Mouse (Mus musculus): ENCODE results near the gene Rbms3. TPM values are rescaled to one million over a fixed set of nuclear protein-coding genes. Genes with fewer than 3 reads are reported as not detected.

Gene Rbms3
- polyA plus RNA-seq, 1 experiment from 2014 or later: 23.5 TPM

DNA sequence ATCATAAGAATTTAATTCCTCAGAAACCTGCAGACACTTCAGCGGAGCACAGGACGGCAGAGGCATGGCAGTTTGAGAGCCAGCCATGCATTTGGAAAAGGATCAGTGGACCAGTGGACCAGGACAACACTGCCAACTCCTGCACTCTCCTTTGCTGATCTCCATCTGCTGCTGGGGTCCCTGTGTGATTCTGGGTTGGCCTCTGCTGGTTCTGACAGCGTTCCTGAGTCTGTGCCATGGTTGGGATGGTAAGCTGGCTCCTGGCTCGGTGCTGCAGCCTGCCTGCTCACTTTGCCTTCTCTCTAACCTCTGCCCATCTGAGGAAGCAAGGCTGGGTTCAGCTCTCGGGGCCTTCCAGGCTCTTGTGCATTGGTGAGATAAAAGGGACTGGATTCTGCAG lies 28.9 kb downstream of the Rbms3 start:
- ATAC-seq (replicated peaks; ENCODE audit: low FRiP score) (no peak), DNase-seq (ENCODE audit: low spot score) (no peak)
- Histone ChIP-seq H3K4me1 (replicated peaks; ENCODE audit: control insufficient read depth, insufficient read depth, low read length) (no peaks in the 10 kb centered on the region), H3K27me3 (replicated peaks; ENCODE audit: control insufficient read depth, insufficient read depth, low read length) (no peaks in the 10 kb centered on the region), H3K9ac (ENCODE audit: low read depth, low read length) (no peak overlapping the region), H3K4me2 (no peak overlapping the region), H3K36me3 (ENCODE audit: control insufficient read depth, insufficient read depth, low read length) (no peaks in the 10 kb centered on the region), H3K27ac (ENCODE audit: low read depth, low read length) (no peak overlapping the region), H3K9me3 (ENCODE audit: control insufficient read depth, low read length) (no peaks in the 10 kb centered on the region), H3K4me3 (ENCODE audit: low read depth, low read length) (no peak overlapping the region)
- WGBS: 82% methylated on average over 5 of the region's 5 CpGs

DNA sequence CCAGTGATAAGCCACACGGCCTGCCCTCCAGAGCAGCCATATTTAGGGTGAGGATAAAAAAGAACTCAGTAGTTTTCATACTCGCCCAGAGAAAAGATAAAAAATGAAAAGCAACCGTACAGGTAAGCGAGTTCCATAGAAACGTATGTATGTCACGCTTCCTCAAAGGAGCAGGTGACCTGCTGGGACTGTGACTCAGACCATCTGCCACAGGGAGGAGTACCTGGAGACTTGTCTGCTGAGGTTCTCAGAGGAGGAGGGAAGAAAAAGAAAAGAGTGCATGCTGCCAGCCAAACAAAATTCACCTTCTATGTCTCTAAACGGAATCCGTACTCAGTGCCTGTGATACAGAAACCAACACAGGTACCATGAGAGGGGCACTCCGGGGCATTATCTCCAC lies 30.4 kb downstream of the Rbms3 start:
- H3K9me3 ChIP-seq (ENCODE audit: control insufficient read depth, low read length): no peaks in the 10 kb centered on the region
- H3K4me3 ChIP-seq (ENCODE audit: low read depth, low read length): no peak overlapping the region
- H3K36me3 ChIP-seq (ENCODE audit: control insufficient read depth, insufficient read depth, low read length): no peaks in the 10 kb centered on the region
- no peak for ATAC-seq (replicated peaks; ENCODE audit: low FRiP score)
- H3K27ac ChIP-seq (ENCODE audit: low read depth, low read length): no peak overlapping the region
- H3K27me3 ChIP-seq (replicated peaks; ENCODE audit: control insufficient read depth, insufficient read depth, low read length): no peaks in the 10 kb centered on the region
- H3K4me1 ChIP-seq (replicated peaks; ENCODE audit: control insufficient read depth, insufficient read depth, low read length): no peaks in the 10 kb centered on the region
- H3K4me2 ChIP-seq: no peak overlapping the region
- no peak for DNase-seq (ENCODE audit: low spot score)
- 88% methylated on average over 9 of the region's 9 CpGs for WGBS
- no peak overlapping the region for H3K9ac ChIP-seq (ENCODE audit: low read depth, low read length)

DNA sequence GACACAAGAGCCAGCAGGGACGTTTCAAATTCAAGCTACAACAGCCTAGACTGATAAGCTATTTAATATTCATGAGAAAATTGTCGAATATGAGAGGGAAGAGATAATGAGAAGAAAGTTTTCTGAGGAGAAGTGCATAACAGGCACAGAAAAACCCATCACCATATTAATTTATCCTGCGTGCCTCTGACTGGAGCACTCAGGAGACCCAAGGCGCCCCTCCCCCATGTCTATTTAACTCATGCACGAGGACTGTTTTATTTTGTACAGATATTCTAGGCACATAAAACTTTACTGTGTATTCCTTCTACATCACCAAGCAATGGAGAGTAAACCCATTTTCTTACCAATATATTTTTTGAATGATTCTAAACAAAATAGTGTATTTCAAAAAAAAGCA lies 33.6 kb downstream of the Rbms3 start:
- no peak overlapping the region for H3K27ac ChIP-seq (ENCODE audit: low read depth, low read length)
- no peaks in the 10 kb centered on the region for H3K4me1 ChIP-seq (replicated peaks; ENCODE audit: control insufficient read depth, insufficient read depth, low read length)
- ATAC-seq (replicated peaks; ENCODE audit: low FRiP score): no peak
- no peaks in the 10 kb centered on the region for H3K36me3 ChIP-seq (ENCODE audit: control insufficient read depth, insufficient read depth, low read length)
- WGBS: 59% methylated on average over 5 of the region's 5 CpGs
- no peak overlapping the region for H3K4me2 ChIP-seq
- no peak overlapping the region for H3K4me3 ChIP-seq (ENCODE audit: low read depth, low read length)
- DNase-seq (ENCODE audit: low spot score): no peak
- H3K9ac ChIP-seq (ENCODE audit: low read depth, low read length): no peak overlapping the region
- H3K9me3 ChIP-seq (ENCODE audit: control insufficient read depth, low read length): no peaks in the 10 kb centered on the region
- H3K27me3 ChIP-seq (replicated peaks; ENCODE audit: control insufficient read depth, insufficient read depth, low read length): no peaks in the 10 kb centered on the region

DNA sequence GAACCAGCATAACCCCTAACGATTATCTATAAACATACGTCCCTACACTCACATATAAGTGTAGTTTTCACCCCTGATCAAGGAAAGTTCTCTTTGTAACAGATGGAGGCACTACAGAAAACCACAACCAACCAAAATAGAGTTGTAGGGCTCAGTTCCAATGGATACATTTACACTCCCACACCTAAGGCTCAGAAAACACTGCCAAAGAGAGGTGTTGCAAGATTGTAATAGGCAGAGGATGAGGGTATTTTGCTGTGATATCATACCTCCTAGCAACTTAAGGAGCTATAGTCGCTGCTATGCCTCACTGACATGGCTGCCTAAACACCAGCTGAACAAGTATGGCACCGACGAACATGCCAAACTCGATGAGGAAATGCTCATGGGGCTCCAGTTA lies 44.4 kb downstream of the Rbms3 start:
- H3K27ac ChIP-seq (ENCODE audit: low read depth, low read length): no peak overlapping the region
- H3K36me3 ChIP-seq (ENCODE audit: control insufficient read depth, insufficient read depth, low read length): no peaks in the 10 kb centered on the region
- H3K4me3 ChIP-seq (ENCODE audit: low read depth, low read length): no peak overlapping the region
- no peak for ATAC-seq (replicated peaks; ENCODE audit: low FRiP score)
- H3K4me1 ChIP-seq (replicated peaks; ENCODE audit: control insufficient read depth, insufficient read depth, low read length): no peaks in the 10 kb centered on the region
- H3K9me3 ChIP-seq (ENCODE audit: control insufficient read depth, low read length): no peaks in the 10 kb centered on the region; the same call in 1 of the 2 replicates
- DNase-seq (ENCODE audit: low spot score): no peak
- WGBS: 74% methylated on average over 6 of the region's 6 CpGs
- no peaks in the 10 kb centered on the region for H3K27me3 ChIP-seq (replicated peaks; ENCODE audit: control insufficient read depth, insufficient read depth, low read length)
- no peak overlapping the region for H3K9ac ChIP-seq (ENCODE audit: low read depth, low read length)
- no peak overlapping the region for H3K4me2 ChIP-seq

DNA sequence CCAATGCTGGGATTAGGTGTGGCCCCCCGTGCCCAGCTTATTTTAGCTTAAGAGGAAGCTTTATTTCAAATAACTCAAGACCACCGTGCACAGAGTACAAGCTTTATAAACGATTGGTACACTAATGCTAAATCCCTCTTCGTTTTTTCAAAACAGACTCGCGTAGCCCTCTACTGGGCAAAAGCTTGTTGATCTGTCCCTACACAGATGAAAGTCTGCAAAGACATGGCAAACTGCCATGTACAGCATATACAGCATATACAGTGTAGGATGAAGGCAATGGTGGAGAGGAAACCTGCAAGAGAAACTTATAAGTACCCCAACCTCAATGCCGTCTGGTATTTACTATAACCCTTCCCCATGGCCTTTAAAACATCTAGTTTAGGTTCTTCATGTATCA lies 46.1 kb downstream of the Rbms3 start:
- Histone ChIP-seq H3K36me3 (ENCODE audit: control insufficient read depth, insufficient read depth, low read length) (no peaks in the 10 kb centered on the region), H3K9ac (ENCODE audit: low read depth, low read length) (no peak overlapping the region), H3K4me3 (ENCODE audit: low read depth, low read length) (no peak overlapping the region), H3K4me2 (no peak overlapping the region), H3K9me3 (ENCODE audit: control insufficient read depth, low read length) (no peaks in the 10 kb centered on the region; the same call in 1 of the 2 replicates), H3K27ac (ENCODE audit: low read depth, low read length) (no peak overlapping the region), H3K27me3 (replicated peaks; ENCODE audit: control insufficient read depth, insufficient read depth, low read length) (no peaks in the 10 kb centered on the region), H3K4me1 (replicated peaks; ENCODE audit: control insufficient read depth, insufficient read depth, low read length) (no peaks in the 10 kb centered on the region)
- ATAC-seq (replicated peaks; ENCODE audit: low FRiP score) (no peak), DNase-seq (ENCODE audit: low spot score) (no peak)
- 70% methylated on average over 7 of the region's 7 CpGs for WGBS

DNA sequence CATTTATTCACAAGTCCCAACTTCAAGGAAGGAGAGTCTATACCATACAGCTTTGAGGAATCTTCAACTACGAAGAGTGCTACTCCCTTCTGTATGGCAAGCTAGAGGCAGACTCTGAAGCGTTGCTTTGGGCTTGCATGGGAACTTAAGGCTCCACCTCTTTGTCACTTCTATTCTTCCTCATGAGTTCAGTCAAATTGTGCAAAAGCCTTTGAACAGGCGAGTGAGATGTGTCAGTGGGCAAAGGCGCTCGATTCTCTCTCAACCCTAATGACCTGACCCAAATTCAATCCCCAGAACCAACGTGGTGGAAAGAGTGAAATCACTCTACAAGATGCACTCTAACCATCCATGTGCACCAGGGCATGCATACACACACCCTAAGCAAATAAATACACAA lies 47.1 kb downstream of the Rbms3 start:
- Histone ChIP-seq H3K27me3 (replicated peaks; ENCODE audit: control insufficient read depth, insufficient read depth, low read length) (no peaks in the 10 kb centered on the region), H3K4me3 (ENCODE audit: low read depth, low read length) (no peak overlapping the region), H3K36me3 (ENCODE audit: control insufficient read depth, insufficient read depth, low read length) (no peaks in the 10 kb centered on the region), H3K27ac (ENCODE audit: low read depth, low read length) (no peak overlapping the region), H3K4me2 (no peak overlapping the region), H3K9me3 (ENCODE audit: control insufficient read depth, low read length) (no peaks in the 10 kb centered on the region), H3K9ac (ENCODE audit: low read depth, low read length) (no peak overlapping the region), H3K4me1 (replicated peaks; ENCODE audit: control insufficient read depth, insufficient read depth, low read length) (no peaks in the 10 kb centered on the region)
- WGBS: 73% methylated on average over 6 of the region's 6 CpGs
- no peak for ATAC-seq (replicated peaks; ENCODE audit: low FRiP score)
- DNase-seq (ENCODE audit: low spot score): no peak

DNA sequence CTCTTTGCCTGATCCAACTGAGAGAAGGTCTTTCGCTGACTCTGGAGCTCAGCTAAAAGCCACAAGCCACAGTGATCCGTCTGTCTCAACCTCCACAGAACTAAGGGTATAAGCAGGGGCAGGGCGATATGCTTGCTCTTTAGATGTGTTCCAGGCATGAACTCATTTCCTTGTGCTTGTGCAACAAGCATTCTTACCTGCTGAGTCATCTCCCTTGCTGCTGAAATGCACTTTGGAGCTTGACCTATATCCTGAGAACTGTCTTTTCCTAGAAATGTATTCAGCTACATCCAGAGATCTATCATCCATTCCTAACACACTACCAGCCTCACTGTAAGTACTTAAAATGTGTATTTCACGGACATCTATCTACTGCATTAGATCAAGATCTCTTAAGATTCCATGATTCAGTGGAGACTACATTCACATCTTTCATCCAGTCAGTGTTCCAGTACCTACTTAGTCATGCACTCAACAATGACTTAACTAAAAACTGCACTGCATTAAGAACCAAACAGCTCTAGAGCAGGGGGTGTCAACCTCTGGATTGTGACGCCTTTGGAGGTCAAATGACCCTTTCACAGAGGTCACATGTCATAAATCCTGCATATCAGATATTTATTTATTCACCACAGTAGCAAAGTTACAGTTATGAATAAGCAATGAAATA lies 58.4 kb downstream of the Rbms3 start:
- no peak overlapping the region for H3K4me3 ChIP-seq (ENCODE audit: low read depth, low read length)
- DNase-seq (ENCODE audit: low spot score) (no peak), ATAC-seq (replicated peaks; ENCODE audit: low FRiP score) (no peak)
- H3K36me3 ChIP-seq (ENCODE audit: control insufficient read depth, insufficient read depth, low read length): no peaks in the 10 kb centered on the region
- no peaks in the 10 kb centered on the region; the same call in 1 of the 2 replicates for H3K9me3 ChIP-seq (ENCODE audit: control insufficient read depth, low read length)
- no peaks in the 10 kb centered on the region for H3K4me1 ChIP-seq (replicated peaks; ENCODE audit: control insufficient read depth, insufficient read depth, low read length)
- H3K27ac ChIP-seq (ENCODE audit: low read depth, low read length): no peak overlapping the region
- H3K4me2 ChIP-seq: no peak overlapping the region
- WGBS: 63% methylated on average over 5 of the region's 5 CpGs
- H3K27me3 ChIP-seq (replicated peaks; ENCODE audit: control insufficient read depth, insufficient read depth, low read length): no peaks in the 10 kb centered on the region
- no peak overlapping the region for H3K9ac ChIP-seq (ENCODE audit: low read depth, low read length)

DNA sequence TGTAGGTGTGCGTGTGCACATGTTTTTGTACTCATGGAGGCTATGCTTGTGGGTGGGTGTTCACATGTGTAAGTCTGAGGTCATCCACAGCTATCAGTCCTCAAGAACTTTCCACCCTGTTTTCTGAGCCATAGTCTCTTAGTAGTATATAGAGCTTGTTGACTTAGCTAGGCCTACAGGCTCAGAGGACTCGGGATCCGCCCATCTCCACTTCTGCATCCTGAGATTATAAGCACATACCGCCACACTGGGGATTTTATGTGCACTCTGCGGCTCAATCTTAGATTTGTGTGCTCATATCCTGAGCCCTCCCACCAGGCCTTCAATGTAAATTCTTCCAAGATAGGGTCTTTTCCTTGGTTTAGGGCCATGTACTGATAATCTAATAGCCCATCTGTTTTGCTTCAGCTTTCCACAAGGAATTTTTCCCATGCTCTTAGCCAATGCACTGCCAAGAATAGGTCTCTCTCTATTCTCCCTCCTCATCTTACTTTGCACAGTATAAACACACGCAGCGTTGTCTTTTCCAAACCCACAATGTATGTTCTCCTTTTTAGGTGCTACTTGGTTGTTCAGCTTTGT lies 59.4 kb downstream of the Rbms3 start:
- H3K27ac ChIP-seq (ENCODE audit: low read depth, low read length): no peak overlapping the region
- whole genome bisulfite sequencing: 77% methylated on average over 7 of the region's 7 CpGs

DNA sequence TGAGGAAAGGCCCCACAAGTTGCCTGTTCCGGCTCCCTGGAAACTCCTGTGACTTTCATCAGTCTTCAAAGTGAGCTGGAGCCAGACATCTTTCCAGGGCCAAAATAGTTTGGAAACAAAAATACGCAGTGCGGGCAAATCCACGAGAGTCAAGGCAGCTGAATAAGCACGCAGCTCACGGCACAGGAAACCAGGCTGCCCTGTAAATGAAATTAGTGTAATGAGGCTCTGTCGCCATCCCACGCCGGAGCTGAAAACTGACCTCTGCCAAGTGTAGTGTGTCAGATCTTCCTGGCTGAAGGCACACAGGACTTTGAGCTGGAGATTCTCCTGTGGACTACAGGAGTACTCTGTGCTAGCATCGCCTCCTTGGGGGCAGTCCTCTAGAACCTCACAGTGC lies 63.4 kb downstream of the Rbms3 start:
- Histone ChIP-seq H3K4me1 (replicated peaks; ENCODE audit: control insufficient read depth, insufficient read depth, low read length) (no peaks in the 10 kb centered on the region), H3K4me2 (no peak overlapping the region), H3K36me3 (ENCODE audit: control insufficient read depth, insufficient read depth, low read length) (no peaks in the 10 kb centered on the region), H3K27me3 (replicated peaks; ENCODE audit: control insufficient read depth, insufficient read depth, low read length) (no peaks in the 10 kb centered on the region), H3K27ac (ENCODE audit: low read depth, low read length) (no peak overlapping the region), H3K4me3 (ENCODE audit: low read depth, low read length) (no peak overlapping the region), H3K9ac (ENCODE audit: low read depth, low read length) (no peak overlapping the region), H3K9me3 (ENCODE audit: control insufficient read depth, low read length) (no peaks in the 10 kb centered on the region)
- DNase-seq (ENCODE audit: low spot score) (no peak), ATAC-seq (replicated peaks; ENCODE audit: low FRiP score) (no peak)
- 84% methylated on average over 10 of the region's 10 CpGs for WGBS

More for the DNA sequence above, 59.4 kb downstream of the Rbms3 start:
- Histone ChIP-seq H3K4me3 (ENCODE audit: low read depth, low read length) (no peak overlapping the region), H3K9ac (ENCODE audit: low read depth, low read length) (no peak overlapping the region), H3K4me2 (no peak overlapping the region), H3K36me3 (ENCODE audit: control insufficient read depth, insufficient read depth, low read length) (no peaks in the 10 kb centered on the region), H3K27me3 (replicated peaks; ENCODE audit: control insufficient read depth, insufficient read depth, low read length) (no peaks in the 10 kb centered on the region), H3K4me1 (replicated peaks; ENCODE audit: control insufficient read depth, insufficient read depth, low read length) (no peaks in the 10 kb centered on the region), H3K9me3 (ENCODE audit: control insufficient read depth, low read length) (no peaks in the 10 kb centered on the region; the same call in 1 of the 2 replicates)
- DNase-seq (ENCODE audit: low spot score): no peak
- ATAC-seq (replicated peaks; ENCODE audit: low FRiP score): no peak
